Mouse (Mus musculus) frontal cortex, postnatal 14 days (tissue): ENCODE data around the gene Strada.

Experiments
- DNase-seq, 2 experiments: peaks; one replicate each; pipeline ENCODE4 v3.0.0; 2022; ENCODE audit warnings: low spot score in 2 of 2

Gene Strada

DNA sequence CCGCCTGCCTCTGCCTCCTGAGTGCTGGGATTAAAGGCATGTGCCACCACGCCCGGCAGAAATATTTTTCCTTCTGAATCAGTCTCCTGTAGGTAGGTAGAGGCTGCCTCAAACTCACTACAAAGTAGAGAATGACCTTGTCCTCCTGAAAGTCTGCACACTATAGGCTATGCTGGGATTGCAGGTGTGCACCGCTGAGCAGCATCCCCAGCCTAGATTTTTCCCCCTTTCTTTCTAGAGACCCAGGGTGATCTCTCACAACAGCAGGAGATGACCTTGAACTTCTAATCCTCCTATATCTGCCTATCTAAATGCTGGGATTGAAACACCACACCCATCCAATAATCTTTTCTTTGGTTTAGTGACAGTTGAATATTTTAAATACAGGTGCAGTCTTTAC lies 14.6 kb downstream of the Strada start:
- no peak for DNase-seq

DNA sequence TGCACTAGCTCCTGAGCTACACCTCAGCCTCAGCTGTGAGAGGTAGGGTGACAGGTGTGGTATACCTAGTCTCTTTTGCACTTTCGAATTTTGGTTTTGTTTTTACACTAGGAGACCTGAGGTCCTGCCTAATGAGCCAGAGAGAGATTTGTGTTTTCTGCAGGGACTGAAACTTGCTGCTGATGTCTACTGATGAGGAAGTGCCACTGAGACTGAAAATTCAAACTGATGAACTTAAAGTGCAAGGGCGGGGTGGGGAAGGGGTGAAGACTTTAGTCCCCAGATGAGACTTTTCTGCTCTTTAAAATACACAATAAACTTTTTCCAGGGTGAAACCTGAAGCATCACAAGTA lies 21.5 kb downstream of the Strada start:
- no peak for DNase-seq

DNA sequence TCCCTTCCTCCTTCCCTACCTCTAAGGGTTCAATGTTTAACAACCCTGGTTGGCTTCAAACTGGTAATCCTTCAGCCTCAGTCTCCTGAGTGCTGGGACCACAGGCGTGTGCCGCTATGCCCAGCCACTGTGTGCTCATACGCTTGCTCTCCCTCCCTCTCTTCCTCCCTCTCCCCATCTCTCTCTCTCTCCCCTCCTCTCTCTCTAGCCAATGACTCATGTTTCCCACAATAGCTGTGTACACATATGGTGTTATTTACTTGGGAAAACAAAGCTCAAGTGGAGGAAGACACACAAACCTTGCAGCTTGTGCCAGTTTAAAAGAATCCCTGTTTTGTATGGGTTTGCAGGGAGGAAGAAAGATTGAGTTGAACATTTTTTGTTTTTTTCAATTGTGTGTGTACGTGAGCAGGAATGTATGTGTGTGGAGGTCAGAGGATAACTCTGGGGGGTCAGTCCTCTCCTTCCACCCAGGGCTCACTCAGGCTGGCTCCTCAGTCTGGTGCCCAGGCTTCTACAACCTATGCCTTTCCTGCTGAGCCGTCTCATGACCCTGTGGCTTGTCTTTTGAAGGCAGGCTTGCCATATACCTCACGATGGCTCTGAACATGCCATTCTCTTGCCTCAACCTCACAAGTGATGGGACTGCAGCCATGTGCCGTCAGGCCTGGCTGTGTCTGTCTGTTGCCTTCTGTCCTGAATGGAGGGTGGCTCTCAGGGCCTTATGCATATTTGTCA lies 22.1 kb downstream of the Strada start:
- no peak for DNase-seq

DNA sequence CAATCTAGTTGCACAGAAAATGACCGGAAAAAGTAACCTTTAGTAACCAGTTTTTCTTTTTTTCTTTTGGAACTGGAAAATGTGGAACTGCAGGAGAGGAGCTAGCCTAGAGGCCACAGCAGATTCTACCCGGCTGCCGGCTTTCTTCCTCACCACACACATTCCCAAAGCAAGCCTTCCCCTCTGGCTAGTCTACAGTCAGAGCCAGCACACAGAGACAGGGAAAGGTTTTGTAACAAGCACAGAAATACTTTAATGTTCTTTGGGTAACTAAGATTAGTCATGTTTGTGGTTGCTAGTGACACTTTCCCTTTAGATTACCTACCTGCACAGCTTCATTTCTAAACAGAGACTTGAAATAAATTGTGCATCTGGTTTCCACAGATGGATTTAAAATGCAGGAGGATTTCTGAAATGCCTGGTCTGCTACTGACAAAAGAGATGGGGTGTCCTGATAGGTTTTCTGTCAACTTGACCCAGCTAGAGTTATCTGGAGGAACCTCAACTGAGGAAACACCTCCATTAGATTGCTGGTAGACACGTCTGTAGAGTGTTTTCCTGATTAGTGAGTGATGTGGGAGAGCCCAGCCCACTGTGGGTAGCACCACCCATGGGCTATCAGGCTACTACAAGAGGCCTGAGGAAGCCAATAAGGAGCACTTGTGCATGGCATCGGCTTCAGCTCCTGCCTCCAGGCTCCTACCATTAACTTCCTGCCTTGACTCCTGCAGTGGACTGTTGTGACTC lies 23.8 kb downstream of the Strada start:
- no peak for DNase-seq

DNA sequence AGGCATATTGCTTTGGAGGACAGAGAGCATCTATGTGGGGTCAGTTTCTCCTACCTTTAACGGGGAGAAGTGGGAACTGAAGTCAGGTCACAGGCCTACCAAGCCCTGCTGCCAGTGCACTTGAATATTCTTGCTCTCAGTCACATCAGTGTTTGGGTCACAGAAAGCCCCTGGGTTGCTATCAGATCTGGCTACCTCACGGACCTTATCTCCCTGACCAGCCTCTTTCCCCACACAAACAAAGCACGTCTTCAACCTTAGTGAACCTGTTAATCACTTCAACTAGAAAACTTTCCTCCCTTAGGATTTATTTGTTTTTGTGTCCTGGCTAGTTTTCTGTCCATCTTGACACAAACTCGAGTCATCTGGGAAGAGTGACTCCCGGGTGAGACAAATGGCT lies 25.6 kb downstream of the Strada start:
- no peak for DNase-seq

DNA sequence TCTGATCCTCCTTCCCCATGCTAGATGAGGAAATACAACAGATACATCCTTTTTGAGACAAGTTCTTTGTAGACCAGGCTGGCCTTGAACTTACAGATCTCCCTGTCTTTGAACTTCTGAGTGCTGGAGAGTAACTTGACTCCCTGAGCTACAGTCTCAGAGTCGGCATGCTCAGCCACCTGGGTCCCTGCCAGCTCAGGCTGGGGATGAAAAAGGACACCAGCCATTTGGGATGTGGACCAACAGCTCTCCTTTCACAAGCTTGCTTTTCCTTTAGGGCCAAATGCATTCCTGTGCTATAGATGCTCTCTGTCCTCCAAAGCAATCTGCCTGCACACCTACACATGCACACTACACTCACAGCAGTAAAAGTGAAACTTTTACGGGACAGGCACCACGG lies 26.9 kb downstream of the Strada start:
- DNase-seq: no peak

DNA sequence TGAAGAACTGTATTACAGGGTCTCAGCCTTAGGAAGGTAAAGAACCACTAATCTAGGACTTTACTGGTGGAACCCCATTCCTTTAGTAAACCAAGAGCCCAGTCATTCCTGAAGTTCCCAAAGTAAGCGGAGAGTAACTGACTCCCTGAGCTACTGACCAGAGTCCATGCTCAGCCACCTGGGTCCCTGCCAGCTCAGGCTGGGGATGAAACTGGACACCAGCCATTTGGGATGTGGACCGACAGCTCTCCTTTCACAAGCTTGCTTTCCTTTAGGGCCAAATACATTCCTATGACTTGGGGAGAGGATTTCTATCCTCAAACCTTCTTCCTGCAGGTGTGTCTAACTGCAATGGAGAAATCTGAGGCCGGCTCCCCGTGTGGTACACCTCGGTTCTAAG lies 27.6 kb downstream of the Strada start:
- no peak for DNase-seq

DNA sequence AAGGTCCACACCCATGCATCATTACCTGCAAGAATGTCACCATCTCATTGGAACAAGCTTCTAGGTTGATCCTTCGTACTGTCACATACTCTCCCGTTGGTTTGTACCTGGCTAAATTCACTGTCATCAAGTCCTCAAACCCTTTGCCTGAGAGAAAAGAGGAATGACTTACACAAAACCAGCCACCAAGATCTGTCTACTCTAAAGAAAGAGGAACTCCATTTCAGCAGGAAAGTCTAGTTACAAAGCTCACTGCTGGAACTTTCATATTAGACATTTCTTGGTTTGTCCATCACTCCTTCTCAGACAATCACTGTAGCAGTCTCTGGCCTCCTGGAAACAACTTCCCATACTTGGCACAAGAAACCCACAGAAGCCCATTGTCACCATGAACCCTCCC lies 28.7 kb downstream of the Strada start:
- DNase-seq: no peak

DNA sequence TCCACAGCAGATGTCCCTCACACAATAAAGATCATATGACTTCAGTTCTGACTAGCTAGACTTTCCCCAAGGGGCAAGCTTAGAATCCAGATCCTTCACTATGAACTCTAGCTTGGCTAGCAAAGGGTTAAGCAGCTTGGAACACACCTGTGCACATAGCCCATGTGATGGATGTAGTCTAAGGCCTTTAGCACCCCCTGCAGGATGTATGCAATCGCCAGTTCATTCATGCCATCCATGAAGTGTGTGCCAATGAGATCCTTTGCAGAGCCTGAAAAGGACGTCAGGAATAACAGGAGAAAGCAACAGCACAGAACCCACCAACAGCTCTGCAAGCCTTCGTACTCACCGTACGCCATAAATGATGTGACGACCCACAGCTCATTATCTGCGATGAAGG lies 31.2 kb downstream of the Strada start:
- DNase-seq: no peak

DNA sequence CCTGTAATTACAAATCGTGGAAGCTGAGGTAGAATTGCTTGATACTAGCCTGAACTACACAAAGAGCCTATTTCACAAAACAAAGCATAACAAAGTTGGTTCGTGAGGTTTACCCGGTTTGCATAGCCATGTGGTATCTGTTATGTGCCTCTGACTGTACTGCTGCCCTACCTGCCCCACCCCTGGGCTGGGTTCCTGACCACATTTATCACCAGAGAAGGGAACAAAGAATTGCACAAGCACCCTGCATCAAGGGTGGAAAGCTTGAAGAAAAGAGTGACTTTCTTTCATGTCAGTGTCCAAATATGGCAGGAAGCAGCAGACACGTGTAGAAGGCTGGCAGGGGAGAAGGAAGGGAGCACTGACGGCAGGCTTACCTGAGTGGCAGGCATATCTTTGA lies 34.5 kb downstream of the Strada start:
- DNase-seq: no peak

DNA sequence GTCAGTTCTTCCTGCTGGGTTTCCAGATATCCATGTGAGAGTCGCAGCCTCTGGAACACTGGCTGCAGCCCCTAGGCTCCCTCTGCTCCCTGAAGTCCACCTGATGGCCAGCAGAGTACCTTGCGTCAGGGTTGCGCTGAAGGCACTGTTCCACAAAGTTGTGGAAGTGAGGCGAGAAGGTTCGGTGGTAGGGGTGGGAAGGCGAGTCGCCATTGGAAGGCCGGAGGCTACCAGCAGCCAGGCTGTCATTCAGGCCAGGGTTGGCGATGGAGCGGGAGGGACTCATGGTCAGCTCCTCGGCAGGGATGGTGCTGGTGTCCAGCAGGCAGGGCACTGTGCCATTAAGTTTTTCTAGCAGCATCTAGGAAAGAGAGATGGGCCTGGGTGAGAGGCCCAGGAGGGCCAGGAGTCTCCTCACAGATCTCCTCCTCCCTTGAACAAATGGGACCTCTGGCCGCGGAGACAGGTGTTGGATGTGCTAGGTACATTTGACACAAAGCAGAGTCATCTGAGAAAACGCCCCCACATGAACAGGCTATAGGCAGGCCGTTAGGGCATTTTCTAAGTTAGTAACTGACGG lies 37.3 kb downstream of the Strada start:
- DNase-seq: no peak

DNA sequence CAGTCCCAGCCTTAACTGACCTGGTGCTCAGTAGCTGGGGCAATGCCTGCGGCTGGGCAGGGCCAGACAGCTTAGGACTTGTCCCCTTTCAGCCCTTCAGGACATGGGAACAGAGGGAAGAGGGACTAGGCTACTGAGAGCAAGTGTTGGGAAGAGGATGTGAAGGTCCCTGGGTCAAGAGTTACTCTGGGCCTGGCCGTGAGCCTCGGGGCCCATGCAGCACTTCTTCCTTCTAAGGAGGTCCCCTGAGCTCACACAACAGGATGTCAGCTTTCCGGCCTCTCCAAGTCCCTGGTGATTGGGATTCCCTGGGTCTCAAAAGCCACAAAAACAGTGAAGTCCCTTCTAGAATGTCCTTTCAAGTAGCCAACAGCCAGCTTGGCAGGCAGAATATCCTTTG lies 38.4 kb downstream of the Strada start:
- no peak for DNase-seq

DNA sequence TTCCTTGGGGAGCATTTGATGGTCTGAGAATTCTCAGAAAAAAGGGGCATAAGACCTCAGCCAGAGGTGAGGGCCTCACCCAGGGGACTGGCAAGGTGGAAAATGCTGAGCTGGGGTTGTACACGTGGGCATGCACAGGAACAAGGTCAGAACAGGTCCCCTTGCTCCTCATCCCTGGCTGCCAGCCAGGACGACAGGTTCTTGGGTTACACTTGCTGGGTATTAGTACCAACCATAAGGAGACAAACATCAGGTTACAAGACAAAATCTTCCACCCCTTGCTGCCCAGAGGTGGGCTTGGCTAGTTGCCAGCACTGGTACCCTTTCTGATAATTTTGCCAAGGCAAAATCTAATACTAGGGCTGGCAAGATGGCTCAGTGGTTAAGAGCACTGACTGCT lies 39.7 kb downstream of the Strada start:
- no peak for DNase-seq

DNA sequence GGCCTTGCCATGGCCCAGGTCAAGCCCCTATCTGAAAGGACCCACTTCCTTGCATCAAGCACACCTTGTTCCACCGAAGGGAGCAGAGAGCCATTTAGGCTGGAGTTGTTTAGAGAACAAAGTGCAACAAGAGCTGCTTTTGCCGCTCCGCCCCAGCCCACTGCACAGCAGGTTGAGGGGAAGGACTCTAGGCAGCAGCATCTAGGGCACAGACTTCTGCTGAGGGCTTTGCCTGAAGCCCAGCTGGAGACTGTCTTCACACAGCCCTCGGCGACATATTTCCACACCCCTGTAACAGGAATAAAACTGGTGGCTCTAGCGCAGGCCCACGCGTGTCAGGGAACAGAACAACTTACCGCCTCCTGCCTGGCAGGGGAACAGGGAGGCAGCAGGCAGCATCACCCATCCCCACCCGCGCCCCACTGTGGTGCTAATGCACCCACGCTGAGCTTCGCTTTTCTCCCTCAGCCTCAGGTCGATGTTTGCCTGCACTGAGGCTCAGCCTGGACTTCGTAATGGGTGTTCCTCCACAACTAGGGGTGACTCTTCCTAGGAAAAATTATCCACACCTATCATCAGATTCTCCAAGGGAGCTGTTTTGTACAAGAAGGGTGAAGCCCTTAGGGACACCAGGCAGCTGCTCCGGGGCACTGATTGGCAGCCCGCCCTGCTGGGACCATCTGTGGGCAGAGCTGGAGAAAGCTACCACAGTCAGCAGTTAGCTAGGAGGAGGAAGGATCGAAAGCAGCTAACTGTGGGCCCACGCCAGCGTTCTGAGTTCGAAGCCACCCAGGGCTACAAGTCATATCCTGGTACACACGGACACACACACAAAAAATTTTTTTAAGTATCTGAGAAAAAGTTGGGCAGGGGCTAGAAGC lies 40.9 kb downstream of the Strada start, which contains the start of the genes Gm10840 and Limd2:
Gene Gm10840, plus strand, starts transcription at position 10 of the 881 bp plus-strand sequence.
Gene Limd2, minus strand, starts transcription at position 20 of the 881 bp plus-strand sequence.
- DNase-seq: peak; percentile 81 to 85

DNA sequence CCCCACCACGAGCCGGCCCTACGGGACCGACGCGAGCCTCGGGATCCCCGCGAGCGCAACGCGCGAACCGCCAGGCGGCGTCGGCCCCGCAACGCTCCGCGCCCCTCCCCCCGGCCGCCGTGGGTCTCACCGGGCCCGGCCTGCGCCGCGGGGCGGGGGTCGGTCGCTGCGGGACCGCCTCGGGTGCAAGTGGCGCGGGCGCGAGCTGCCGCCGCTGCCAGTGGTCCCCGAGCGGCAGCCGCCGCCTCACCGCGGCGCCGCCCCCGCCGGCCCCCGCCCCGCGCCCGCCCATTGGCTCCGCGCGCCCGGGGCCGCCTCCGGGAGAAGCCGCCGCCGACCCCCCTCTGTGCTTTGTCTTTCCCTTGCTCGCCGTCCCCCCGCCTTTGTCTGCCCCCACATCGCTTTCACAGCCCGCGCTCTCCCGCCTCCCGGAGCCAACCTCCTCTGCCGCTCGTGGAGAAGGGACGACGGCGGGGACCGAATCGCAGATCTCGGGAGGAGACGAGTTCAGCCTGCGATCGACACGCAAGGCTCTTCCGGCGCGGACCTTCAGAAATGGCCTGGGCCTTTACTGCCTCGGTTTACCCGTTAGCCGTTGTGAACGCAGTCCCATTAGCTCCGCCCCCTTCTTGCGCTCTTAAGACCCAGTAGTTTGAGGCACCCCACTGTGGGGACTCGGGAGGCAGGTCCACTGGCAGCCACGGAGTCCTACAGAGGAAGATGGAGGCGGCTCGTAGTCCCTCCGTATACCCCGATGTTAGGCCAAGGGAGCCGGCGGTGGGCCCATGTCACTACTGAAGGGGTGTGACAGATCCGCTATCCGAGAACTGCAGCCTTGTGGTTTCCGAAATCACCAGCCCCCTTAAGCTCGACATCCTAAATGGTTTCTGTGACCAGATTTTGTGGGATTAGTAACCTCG lies 41.8 kb downstream of the Strada start:
- DNase-seq: peak; percentile 71 to 83

DNA sequence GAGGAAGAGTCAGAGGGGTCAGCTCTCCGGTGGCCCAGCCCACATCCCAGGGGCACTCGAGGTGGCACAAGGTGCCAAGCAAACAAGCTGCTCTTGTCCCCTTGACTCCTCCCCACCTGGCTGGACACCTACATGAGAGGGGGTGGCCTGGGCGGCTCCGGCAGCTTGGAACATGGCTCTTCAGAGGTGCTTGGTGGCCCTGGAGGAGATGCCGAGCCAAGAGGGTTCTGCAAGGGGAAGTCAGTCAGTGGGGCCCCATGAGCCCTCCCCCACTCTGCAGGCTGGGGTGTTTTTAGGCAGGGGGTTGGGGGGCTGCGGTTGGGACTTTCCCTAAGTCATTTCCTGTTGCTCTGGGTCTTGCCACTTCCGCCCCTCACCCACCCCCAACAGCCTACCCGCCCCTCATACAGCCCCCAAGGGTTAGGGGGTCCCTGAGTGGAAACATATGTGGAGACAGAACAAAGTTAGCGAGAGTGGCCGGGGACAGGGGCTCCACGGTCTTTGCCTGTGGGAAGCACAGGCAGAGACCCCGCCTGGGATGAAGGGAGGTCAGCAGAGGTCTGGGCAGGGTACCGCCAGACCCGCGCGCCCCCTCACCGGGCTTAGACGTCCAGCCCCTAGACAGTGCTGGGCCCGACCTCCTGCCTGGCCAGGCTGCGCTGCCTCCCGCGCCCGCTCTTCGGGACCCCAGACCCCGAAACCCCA lies 42.6 kb downstream of the Strada start:
- peak in 1 of 2 experiments; percentile 58 for DNase-seq

DNA sequence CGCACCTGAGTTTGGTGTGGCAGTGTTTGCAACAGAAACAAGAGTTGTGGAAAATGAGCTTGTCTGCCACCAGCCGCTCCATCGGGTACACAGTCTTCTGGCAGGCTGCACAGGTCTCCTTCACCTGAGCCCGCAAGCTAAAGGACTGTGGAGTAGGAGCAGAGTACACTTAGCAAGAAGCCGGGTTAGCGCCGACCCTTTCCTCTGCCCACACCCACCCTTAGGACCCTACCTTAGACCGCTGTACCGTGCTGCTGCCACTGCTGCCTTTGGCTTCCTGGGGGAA lies 43.1 kb downstream of the Strada start:
- no peak for DNase-seq

DNA sequence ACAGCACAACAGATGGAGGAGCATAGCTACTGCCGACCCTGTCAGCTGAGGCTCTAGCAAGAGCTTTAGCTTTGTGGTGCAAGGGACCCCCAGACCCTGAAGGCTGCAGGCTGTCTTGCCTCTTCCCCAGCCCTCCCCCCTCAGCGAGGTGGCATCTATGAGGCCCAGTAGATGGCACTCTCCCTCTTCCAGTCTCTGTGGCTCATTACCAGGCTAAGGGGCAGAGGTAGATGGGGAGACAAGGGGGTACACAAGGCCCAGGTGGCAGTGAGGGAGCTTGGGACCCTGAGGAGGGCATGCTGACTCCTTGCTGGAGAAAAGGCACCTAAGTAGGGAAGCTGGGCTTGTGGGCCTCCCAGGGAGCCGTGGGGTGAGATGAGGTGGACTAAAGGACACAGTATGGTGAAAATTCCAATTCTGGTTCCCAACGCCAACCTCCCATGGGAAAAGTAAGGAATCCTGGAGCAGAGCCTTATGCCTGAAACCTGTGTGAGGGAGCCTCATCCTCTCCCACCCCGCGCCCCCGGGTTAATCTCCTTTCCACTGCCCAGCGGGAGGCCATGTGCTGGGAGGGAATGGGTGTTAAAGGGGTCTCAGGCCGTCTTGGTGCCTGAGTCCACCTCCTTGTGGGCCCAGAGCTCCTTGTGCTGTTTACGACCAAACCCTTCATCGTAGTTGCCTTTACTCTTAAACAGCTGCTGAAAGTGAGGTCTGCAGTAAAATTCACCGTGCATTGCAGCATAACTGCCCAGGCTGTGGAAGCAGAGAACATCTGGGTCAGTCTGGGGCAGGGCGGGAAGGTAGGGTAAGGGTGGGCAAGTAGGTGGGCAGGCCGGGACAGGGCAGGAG lies 43.7 kb downstream of the Strada start:
- no peak for DNase-seq

DNA sequence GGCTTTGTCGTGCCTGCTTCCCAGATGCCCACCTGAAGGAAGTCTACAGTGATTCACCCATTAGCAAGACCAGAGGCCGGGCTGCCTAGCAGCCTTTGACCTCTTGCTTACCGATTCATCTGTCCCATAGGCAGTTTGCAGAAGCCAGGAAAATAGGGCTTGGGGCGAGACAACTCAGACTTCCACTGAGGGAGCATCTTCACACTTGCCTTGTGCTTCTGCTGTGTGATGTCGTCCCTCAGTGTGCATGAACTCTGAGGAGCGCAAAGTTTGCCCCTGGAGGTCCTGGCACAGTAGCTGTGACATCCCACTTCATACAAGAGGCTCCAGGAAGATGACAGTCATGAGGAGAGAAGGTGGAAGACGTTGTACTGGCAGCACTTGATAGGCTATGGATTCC lies 44.8 kb downstream of the Strada start:
- DNase-seq: no peak

DNA sequence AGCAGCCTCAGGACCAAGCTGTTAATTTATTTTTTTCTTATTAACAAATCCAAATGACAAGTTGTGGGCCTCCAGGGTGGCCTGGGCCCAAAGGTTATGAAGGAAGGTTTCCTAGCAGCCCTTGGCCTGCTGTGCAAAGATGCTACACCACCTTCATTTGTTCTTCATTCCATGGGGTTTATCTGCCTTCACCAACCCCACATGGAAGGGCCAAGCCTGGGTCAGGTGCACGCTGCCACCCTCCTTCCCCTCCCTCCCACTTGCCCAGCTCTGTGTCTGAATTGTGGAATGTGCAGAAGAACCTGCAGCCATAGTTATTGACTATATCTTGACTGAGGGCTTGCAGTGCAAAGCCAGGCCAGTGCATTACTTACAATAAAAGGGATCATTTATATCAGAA lies 45.7 kb downstream of the Strada start:
- no peak for DNase-seq
